Mouse (Mus musculus) limb, embryonic 13.5 days (tissue): ENCODE data around the gene Il11ra1. TPM values are rescaled to one million over a fixed set of nuclear protein-coding genes. Genes with fewer than 3 reads are reported as not detected.

Experiments used
- ATAC-seq: fragments of 200-750 bp; cut with Nextera tagmentation; 2 replicates; pipeline ENCODE4 v1.8.0; 2017; ENCODE audit warnings: low read depth, moderate number of reproducible peaks, moderate TSS enrichment; ENCODE audit not compliant: low FRiP score
- H3K27ac ChIP-seq: fragments of 300-500 bp; sonication (generic); 2 replicates; pipeline ENCODE4 v1.5.1; 2015; ENCODE audit warnings: inconsistent platforms, mild to moderate bottlenecking, moderate library complexity
- H3K27me3 ChIP-seq: fragments of 300-500 bp; sonication (generic); 2 replicates; pipeline ENCODE4 v1.6.1; 2015; ENCODE audit warnings: mild to moderate bottlenecking, inconsistent platforms
- H3K36me3 ChIP-seq: fragments of 300-500 bp; sonication (generic); 2 replicates; pipeline ENCODE4 v1.6.1; 2015; ENCODE audit warnings: inconsistent platforms, mild to moderate bottlenecking, moderate library complexity
- H3K4me1 ChIP-seq: fragments of 300-500 bp; sonication (generic); 2 replicates; pipeline ENCODE4 v1.6.1; 2015; ENCODE audit warnings: inconsistent platforms
- H3K4me2 ChIP-seq: fragments of 300-500 bp; sonication (generic); replicated peaks from 2 replicates; pipeline ENCODE4 v1.6.1; 2015; ENCODE audit warnings: inconsistent platforms, mild to moderate bottlenecking, moderate library complexity
- H3K4me3 ChIP-seq: fragments of 300-500 bp; sonication (generic); 2 replicates; pipeline ENCODE4 v1.5.1; 2015; ENCODE audit warnings: moderate library complexity, mild to moderate bottlenecking, inconsistent platforms
- H3K9ac ChIP-seq: fragments of 300-500 bp; sonication (generic); 2 replicates; pipeline ENCODE4 v1.6.1; 2015; ENCODE audit warnings: mild to moderate bottlenecking, inconsistent platforms
- H3K9me3 ChIP-seq: fragments of 300-500 bp; sonication (generic); 2 replicates; pipeline ENCODE4 v1.6.1; 2016; ENCODE audit warnings: inconsistent platforms
- WGBS: fragments of 180-500 bp; shearing (Covaris S2); methylation state at CpG from one replicate; pipeline ENCODE4 v1.1.7; 2015; 5-methylcytosine and 5-hydroxymethylcytosine counted together
- polyA plus RNA-seq: library from polyadenylated mRNA; unstranded; fragments of >200 nt; fragmentation: Nextera tagmentation; extraction: Ambion mirVana; gene quantifications from 2 replicates; pipeline ENCODE4 v1.2.1, GENCODE M21; 2015

Il11ra1 gene
- polyA plus RNA-seq, 1 experiment from 2014 or later = 405 TPM

DNA sequence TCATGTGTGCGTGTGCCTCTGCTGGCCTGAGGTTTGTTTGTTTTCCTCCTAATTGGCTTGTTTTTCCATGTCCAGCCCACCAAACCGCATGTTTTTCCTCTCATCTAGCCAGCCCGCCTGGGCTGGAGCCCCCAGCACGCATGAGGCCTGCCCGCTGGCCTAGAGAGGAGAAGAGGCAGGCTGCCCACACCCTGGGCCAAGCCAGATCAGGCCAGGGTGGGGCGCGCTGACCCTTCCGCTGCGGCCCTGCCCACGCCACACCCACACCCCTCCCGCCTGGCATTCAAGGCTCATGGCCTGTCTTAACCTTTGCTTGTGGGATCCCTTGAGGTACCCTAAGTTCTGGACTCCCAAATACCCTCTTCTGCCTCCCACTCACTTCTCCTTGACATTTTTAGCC, 33.1 kb upstream of the Il11ra1 start:
- H3K27ac ChIP-seq = no peak overlapping the region
- H3K36me3 ChIP-seq = no peaks in the 10 kb centered on the region
- no peak for ATAC-seq
- no peak overlapping the region for H3K4me3 ChIP-seq
- peaks cover 98% of the 10 kb centered on the region for H3K27me3 ChIP-seq
- peaks cover 50% of the 10 kb centered on the region for H3K4me1 ChIP-seq
- H3K4me2 ChIP-seq = no peak overlapping the region
- no peaks in the 10 kb centered on the region for H3K9me3 ChIP-seq
- H3K9ac ChIP-seq = no peak overlapping the region
- WGBS = 79% methylated on average over 11 of the region's 11 CpGs

GRCm38 (mm10) chr4:41670836-41671235, 29.0 kb upstream of the Il11ra1 start:
- Histone ChIP-seq H3K27me3 (peaks cover 98% of the 10 kb centered on the region), H3K9me3 (no peaks in the 10 kb centered on the region), H3K4me3 (no peak overlapping the region), H3K4me1 (peaks cover 24% of the 10 kb centered on the region), H3K36me3 (no peaks in the 10 kb centered on the region), H3K4me2 (no peak overlapping the region), H3K9ac (no peak overlapping the region), H3K27ac (no peak overlapping the region)
- WGBS = 84% methylated on average over 18 of the region's 18 CpGs
- no peak for ATAC-seq

DNA sequence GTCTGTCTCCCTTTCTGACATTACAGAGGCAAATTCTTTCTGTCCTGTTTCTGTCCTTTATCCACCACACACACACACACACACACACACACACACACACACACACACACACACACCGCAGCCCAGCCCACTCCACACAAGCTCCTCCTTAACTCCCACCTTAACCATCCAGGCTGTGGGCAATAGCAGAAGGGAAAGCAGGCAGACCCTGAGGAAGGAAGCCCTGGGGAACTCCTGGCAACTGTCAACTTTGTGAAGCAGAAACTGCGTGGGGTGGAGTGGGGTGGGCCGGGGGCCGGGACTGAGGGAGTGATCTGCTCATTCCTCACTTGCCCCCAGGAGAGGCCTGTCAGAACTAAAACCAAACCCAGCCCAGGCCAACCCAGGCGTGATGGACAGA, 28.3 kb upstream of the Il11ra1 start:
- H3K27me3 ChIP-seq = peaks cover 100% of the 10 kb centered on the region
- peaks cover 30% of the 10 kb centered on the region for H3K4me1 ChIP-seq
- no peaks in the 10 kb centered on the region for H3K9me3 ChIP-seq
- H3K36me3 ChIP-seq = no peaks in the 10 kb centered on the region
- H3K4me2 ChIP-seq = peak overlapping the region; percentile 32
- H3K27ac ChIP-seq = no peak overlapping the region
- H3K4me3 ChIP-seq = no peak overlapping the region
- 31% methylated on average over 5 of the region's 5 CpGs for WGBS
- peak overlapping the region; percentile 51; the same call in 1 of the 2 replicates for H3K9ac ChIP-seq
- no peak; the same call in 1 of the 2 replicates for ATAC-seq

DNA sequence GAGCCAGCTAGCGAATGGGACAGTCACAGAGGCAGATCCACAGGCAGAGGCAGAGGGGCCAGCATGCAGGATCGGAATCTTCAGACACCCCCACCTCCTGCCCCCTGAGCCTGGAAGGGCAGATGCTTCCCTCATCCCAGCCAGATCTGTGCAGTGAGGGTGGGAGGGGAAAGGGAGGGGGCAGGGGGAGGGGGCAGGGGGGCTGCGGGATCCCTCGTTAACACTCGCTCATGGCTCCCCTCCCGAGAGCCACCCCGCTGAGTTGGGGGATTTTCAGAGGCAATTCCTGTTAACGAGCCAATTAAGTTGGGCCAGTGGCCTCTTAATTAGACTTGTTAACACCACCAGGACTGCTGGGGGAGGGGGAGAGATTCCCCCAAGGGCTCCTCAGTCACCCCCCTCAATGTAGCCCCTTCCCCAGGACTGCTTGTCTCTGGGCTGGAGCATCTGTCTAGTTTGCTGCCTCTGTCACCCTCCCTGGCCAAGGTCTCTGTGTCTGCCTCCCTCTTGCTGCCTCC, 27.8 kb upstream of the Il11ra1 start:
- ATAC-seq = peak; percentile 30; the same call in 1 of the 2 replicates
- no peaks in the 10 kb centered on the region for H3K9me3 ChIP-seq
- no peaks in the 10 kb centered on the region for H3K36me3 ChIP-seq
- peak overlapping the region; percentile 51; the same call in 1 of the 2 replicates for H3K9ac ChIP-seq
- H3K27me3 ChIP-seq = peaks cover 100% of the 10 kb centered on the region
- H3K4me3 ChIP-seq = no peak overlapping the region
- no peak overlapping the region for H3K27ac ChIP-seq
- H3K4me2 ChIP-seq = peak overlapping the region; percentile 32
- WGBS = 1% methylated on average over 5 of the region's 8 CpGs
- H3K4me1 ChIP-seq = peaks cover 35% of the 10 kb centered on the region

DNA sequence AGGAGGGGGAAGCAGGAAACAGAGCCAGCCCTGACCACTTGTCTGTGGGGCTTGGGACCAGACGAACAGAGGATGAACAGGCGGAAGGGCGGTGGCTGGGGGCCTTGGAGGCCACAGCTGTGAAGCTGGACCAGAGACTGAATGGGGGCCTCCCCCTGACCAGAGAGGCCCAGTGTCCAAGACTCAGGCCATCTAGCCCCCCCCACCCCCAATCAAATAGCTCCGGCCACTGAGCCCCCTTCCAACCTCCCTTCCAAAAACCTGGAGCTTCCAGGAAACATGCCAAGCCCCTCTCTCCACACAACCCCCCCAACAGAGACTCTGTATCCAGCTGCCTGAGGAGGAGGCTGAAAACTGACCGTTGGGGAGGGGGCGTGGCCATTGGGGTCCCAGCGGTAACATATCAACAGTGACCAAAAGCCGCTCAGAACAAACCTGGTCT, 27.2 kb upstream of the Il11ra1 start:
- no peak for ATAC-seq
- Histone ChIP-seq H3K4me1 (peaks cover 41% of the 10 kb centered on the region), H3K4me3 (no peak overlapping the region), H3K27me3 (peaks cover 100% of the 10 kb centered on the region), H3K9ac (no peak overlapping the region), H3K4me2 (peak overlapping the region; percentile 32; the same call in 1 of the 2 replicates), H3K36me3 (no peaks in the 10 kb centered on the region), H3K9me3 (no peaks in the 10 kb centered on the region), H3K27ac (no peak overlapping the region)
- 23% methylated on average over 8 of the region's 8 CpGs for WGBS

DNA sequence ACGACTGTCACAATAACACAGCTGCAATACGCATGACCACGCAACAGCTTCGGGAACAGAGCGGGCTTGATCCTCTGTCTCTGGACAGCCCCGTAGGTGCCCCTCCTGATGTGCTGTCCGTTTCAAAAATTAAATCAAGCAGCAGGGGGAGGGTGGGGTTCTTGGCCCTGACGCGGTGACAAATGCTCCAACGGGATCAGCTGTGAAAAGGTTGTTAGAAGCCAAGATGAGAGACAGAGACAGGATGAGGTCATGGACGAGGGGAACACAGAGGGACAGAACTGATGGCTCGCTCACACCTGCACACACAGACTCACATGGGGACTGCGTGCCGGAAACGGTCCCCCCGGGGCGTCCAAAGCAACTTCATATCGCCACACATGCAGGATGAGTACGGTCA, 26.6 kb upstream of the Il11ra1 start:
- no peaks in the 10 kb centered on the region for H3K36me3 ChIP-seq
- no peak overlapping the region for H3K4me2 ChIP-seq
- WGBS = 61% methylated on average over 19 of the region's 19 CpGs
- peaks cover 100% of the 10 kb centered on the region for H3K27me3 ChIP-seq
- ATAC-seq = no peak
- H3K4me3 ChIP-seq = no peak overlapping the region
- no peak overlapping the region for H3K27ac ChIP-seq
- H3K9me3 ChIP-seq = no peaks in the 10 kb centered on the region
- H3K4me1 ChIP-seq = peaks cover 42% of the 10 kb centered on the region
- no peak overlapping the region for H3K9ac ChIP-seq

DNA sequence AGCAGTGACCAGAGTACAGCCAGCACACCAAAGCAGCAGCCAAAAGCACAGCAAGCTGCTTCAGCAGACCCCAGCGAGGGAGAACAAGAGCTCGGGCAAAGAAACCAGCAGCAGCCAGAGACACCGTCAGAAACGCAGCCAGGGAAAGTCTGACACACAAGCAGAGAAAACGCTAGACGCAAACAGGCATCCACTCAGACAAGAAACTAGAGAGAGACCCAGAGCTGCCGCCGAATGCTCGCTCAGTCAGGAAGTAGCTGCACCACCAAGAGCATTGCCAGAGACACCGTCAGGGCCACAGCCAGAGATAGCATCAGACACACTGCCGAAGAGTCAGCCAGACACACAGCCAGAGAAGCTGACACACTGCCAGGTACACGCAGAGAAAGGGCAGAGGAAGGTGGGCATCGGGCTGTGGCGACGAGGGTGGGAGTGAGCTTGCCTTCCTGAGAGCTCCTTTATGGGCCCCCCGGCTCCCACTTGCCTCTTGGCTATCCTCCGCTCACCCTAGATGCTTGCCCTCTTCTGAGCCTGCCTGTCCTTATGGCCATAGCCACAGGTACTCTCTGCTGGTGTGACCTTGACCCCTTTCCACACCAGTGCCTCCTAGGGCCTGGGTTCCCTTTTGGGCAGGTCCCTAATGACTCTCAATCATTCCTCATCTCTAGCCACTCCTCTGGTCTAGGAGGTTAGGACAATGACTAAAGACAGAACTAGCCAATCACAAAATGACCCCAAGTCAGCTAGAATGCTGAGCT, 23.4 kb upstream of the Il11ra1 start:
- Histone ChIP-seq H3K4me3 (no peak overlapping the region), H3K4me2 (no peak overlapping the region), H3K9ac (no peak overlapping the region; the same call in 1 of the 2 replicates), H3K27ac (no peak overlapping the region), H3K4me1 (peaks cover 48% of the 10 kb centered on the region), H3K9me3 (no peaks in the 10 kb centered on the region), H3K27me3 (peaks cover 99% of the 10 kb centered on the region), H3K36me3 (no peaks in the 10 kb centered on the region)
- no peak for ATAC-seq
- WGBS = 57% methylated on average over 17 of the region's 17 CpGs

DNA sequence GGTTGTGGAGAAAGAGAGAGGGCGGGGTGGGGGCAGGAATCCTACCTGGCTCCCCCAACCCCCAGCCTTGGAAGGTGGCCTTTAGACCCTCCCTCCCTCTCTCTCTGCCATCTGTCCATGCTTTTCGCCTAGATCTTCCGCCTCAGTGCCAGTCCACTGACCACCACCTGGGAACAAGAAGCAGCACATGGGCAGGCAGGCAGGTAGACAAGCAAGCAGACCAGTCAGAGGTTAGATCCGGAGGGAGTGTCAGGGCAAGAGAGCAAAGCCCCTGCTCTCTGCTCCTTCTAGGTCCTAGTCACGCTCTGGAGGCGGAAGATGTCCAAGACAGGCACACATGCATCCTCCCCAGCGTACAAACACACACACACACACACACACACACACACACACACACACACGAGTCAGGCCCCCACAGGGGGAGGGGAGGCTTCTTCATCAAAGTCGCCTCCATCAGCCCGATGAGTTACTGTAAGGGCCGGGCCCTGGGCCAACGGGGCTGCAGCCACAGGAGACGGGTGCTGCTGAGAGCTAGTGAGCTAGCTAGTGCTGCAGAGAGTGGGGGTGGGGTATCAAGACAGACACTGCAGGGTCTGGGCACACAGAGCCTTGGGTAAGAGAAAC, 22.7 kb upstream of the Il11ra1 start:
- 38% methylated on average over 13 of the region's 13 CpGs for WGBS
- H3K27ac ChIP-seq = no peak overlapping the region
- no peaks in the 10 kb centered on the region for H3K36me3 ChIP-seq
- H3K27me3 ChIP-seq = peaks cover 97% of the 10 kb centered on the region
- 0 out of 2 replicates have a peak, but pooled peaks have one; percentile 26 for ATAC-seq
- no peaks in the 10 kb centered on the region for H3K9me3 ChIP-seq
- H3K9ac ChIP-seq = no peak overlapping the region; the same call in 1 of the 2 replicates
- H3K4me3 ChIP-seq = no peak overlapping the region
- peaks cover 41% of the 10 kb centered on the region for H3K4me1 ChIP-seq
- H3K4me2 ChIP-seq = no peak overlapping the region

GRCm38 (mm10) chr4:41678863-41679262, 20.9 kb upstream of the Il11ra1 start:
- no peaks in the 10 kb centered on the region for H3K9me3 ChIP-seq
- ATAC-seq = no peak
- 77% methylated on average over 6 of the region's 6 CpGs for WGBS
- peaks cover 88% of the 10 kb centered on the region for H3K27me3 ChIP-seq
- H3K36me3 ChIP-seq = no peaks in the 10 kb centered on the region
- H3K4me3 ChIP-seq = no peak overlapping the region
- no peak overlapping the region for H3K27ac ChIP-seq
- H3K4me1 ChIP-seq = peaks cover 30% of the 10 kb centered on the region
- H3K4me2 ChIP-seq = no peak overlapping the region
- no peak overlapping the region for H3K9ac ChIP-seq

GRCm38 (mm10) chr4:41679291-41679690, 20.5 kb upstream of the Il11ra1 start:
- H3K27me3 ChIP-seq = peaks cover 84% of the 10 kb centered on the region
- no peak overlapping the region for H3K4me3 ChIP-seq
- 60% methylated on average over 1 of the region's 2 CpGs for WGBS
- H3K27ac ChIP-seq = no peak overlapping the region
- H3K36me3 ChIP-seq = no peaks in the 10 kb centered on the region
- H3K4me2 ChIP-seq = no peak overlapping the region
- no peak for ATAC-seq
- H3K9me3 ChIP-seq = no peaks in the 10 kb centered on the region
- H3K4me1 ChIP-seq = peaks cover 33% of the 10 kb centered on the region
- no peak overlapping the region for H3K9ac ChIP-seq

GRCm38 (mm10) chr4:41681176-41681575, 18.6 kb upstream of the Il11ra1 start:
- no peak overlapping the region for H3K4me2 ChIP-seq
- no peak for ATAC-seq
- H3K9ac ChIP-seq = no peak overlapping the region
- no peak overlapping the region for H3K27ac ChIP-seq
- peaks cover 34% of the 10 kb centered on the region for H3K4me1 ChIP-seq
- no peak overlapping the region for H3K4me3 ChIP-seq
- no peaks in the 10 kb centered on the region for H3K9me3 ChIP-seq
- no peaks in the 10 kb centered on the region for H3K36me3 ChIP-seq
- WGBS = 50% methylated on average over 4 of the region's 4 CpGs
- peaks cover 69% of the 10 kb centered on the region for H3K27me3 ChIP-seq

DNA sequence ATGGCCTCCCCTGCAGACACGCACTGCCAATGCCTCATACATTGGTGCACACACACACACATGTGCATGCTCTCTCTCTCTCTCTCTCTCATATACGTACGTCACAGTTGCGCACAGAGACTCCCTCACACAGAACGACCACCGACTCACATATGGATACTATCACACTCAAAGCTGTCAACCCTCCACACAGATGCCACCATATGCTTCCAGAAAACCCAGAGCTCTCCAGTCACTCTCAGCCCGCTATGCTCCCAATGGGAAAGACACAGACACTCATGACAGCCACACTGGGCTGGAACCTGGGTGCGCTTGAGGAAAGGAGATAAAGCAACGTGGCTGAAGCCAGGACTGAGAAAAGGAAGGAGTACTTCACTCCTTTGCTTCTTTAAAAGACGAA, 17.8 kb upstream of the Il11ra1 start:
- no peak overlapping the region for H3K9ac ChIP-seq
- no peak overlapping the region for H3K4me2 ChIP-seq
- no peak overlapping the region for H3K4me3 ChIP-seq
- H3K27ac ChIP-seq = 0 out of 2 replicates have a peak overlapping the region, but pooled peaks have one; percentile 1
- 60% methylated on average over 10 of the region's 10 CpGs for WGBS
- peaks cover 26% of the 10 kb centered on the region for H3K4me1 ChIP-seq
- no peaks in the 10 kb centered on the region for H3K36me3 ChIP-seq
- H3K27me3 ChIP-seq = peaks cover 68% of the 10 kb centered on the region
- ATAC-seq = no peak
- H3K9me3 ChIP-seq = no peaks in the 10 kb centered on the region
